Mouse (Mus musculus) embryonic stem cell, embryonic (primary cell): ENCODE measurements around the gene Colgalt2.
"Not testable (repeated sequence)": the region's sequence is repeated elsewhere in the genome, so short reads cannot be mapped to it uniquely, and the experiment has no call there.

ENCODE experiments used
- CTCF ChIA-PET, 4 experiments: fragments of 300-600 bp in 2 of 4; fragments of 350-600 bp in 2 of 4; sonication (Branson Sonifier 250); formaldehyde crosslinking; loops; one replicate each; lab custom pipeline; 2022; ENCODE audit warnings: inconsistent platforms in 2 of 4; lab: Charles Lee
- POLR2A ChIA-PET, 4 experiments: fragments of 300-600 bp in 2 of 4; fragments of 350-600 bp in 2 of 4; sonication (Branson Sonifier 250); formaldehyde crosslinking; loops; one replicate each; lab custom pipeline; 2022; ENCODE audit warnings: antibody characterized with exemption in 4 of 4, inconsistent platforms in 1 of 4; lab: Charles Lee

Gene Colgalt2

GRCm38 (mm10) chr1:152409356-152409755 is 9.7 kb downstream of the Colgalt2 start:
- CTCF ChIA-PET = no interaction called here

GRCm38 (mm10) chr1:152410657-152411056 is 11.0 kb downstream of the Colgalt2 start:
- POLR2A ChIA-PET = interaction anchor here in 1 of 4 experiments (0.6 to 1.6 kb wide), 2 partner anchors 42 to 353 kb away, joined by 3 read pairs; no protein-coding TSS in a partner anchor
- CTCF ChIA-PET = no interaction called here

More at GRCm38 (mm10) chr1:152409356-152409755, 9.7 kb downstream of the Colgalt2 start:
- POLR2A ChIA-PET = no interaction called here

GRCm38 (mm10) chr1:152413116-152413515 is 13.5 kb downstream of the Colgalt2 start:
- CTCF ChIA-PET = interaction anchor here in 1 of 4 experiments (0.8 kb wide), 1 partner anchor 12 kb away, joined by 3 read pairs; no protein-coding TSS in a partner anchor
- POLR2A ChIA-PET = interaction anchor here in 2 of 4 experiments (0.7 to 1.1 kb wide), 3 partner anchors 14 to 342 kb away, joined by 3 read pairs; no protein-coding TSS in a partner anchor

GRCm38 (mm10) chr1:152413961-152414360 is 14.3 kb downstream of the Colgalt2 start:
- POLR2A ChIA-PET = interaction anchor here (0.7 to 1.0 kb wide), 4 partner anchors 13 to 380 kb away, joined by 3 to 4 read pairs (median 3); partner anchors contain the start of gene Colgalt2 (in 1 of the 4)
- CTCF ChIA-PET = interaction anchor here in 2 of 4 experiments (0.6 to 0.9 kb wide), 2 partner anchors 98 to 302 kb away, joined by 3 read pairs; no protein-coding TSS in a partner anchor

GRCm38 (mm10) chr1:152414451-152414850 is 14.8 kb downstream of the Colgalt2 start:
- CTCF ChIA-PET = interaction anchor here in 2 of 4 experiments (0.6 to 0.9 kb wide), 2 partner anchors 97 to 302 kb away, joined by 3 read pairs; no protein-coding TSS in a partner anchor
- POLR2A ChIA-PET = interaction anchor here in 3 of 4 experiments (0.7 to 0.9 kb wide), 3 partner anchors 14 to 379 kb away, joined by 3 to 4 read pairs (median 3); partner anchors contain the start of gene Colgalt2 (in 1 of the 3)

GRCm38 (mm10) chr1:152416306-152416904 is 16.8 kb downstream of the Colgalt2 start:
- POLR2A ChIA-PET = interaction anchor here in 1 of 4 experiments (0.5 kb wide), 1 partner anchor 843 kb away, joined by 3 read pairs; no protein-coding TSS in a partner anchor
- CTCF ChIA-PET = interaction anchor here in 1 of 4 experiments (0.7 kb wide), 1 partner anchor 435 kb away, joined by 3 read pairs; no protein-coding TSS in a partner anchor

GRCm38 (mm10) chr1:152417602-152418001 is 18.0 kb downstream of the Colgalt2 start:
- POLR2A ChIA-PET = interaction anchor here in 1 of 4 experiments (0.5 kb wide), 1 partner anchor 38 kb away, joined by 3 read pairs; no protein-coding TSS in a partner anchor
- CTCF ChIA-PET = no interaction called here

GRCm38 (mm10) chr1:152422295-152422694 is 22.7 kb downstream of the Colgalt2 start:
- ChIA-PET CTCF (interaction anchor here in 1 of 4 experiments (0.9 kb wide), 1 partner anchor 146 kb away, joined by 3 read pairs; no protein-coding TSS in a partner anchor), POLR2A (no interaction called here)

- CTCF ChIA-PET = interaction anchor here in 1 of 4 experiments (0.9 kb wide), 1 partner anchor 147 kb away, joined by 3 read pairs; no protein-coding TSS in a partner anchor
- POLR2A ChIA-PET = no interaction called here
Observed at GRCm38 (mm10) chr1:152423052-152423451, 23.4 kb downstream of the Colgalt2 start.

- ChIA-PET POLR2A (no interaction called here), CTCF (no interaction called here)
Observed at GRCm38 (mm10) chr1:152427912-152428581, 28.4 kb downstream of the Colgalt2 start.

- CTCF ChIA-PET = no interaction called here
- POLR2A ChIA-PET = no interaction called here
Observed at GRCm38 (mm10) chr1:152429805-152430204, 30.2 kb downstream of the Colgalt2 start.

GRCm38 (mm10) chr1:152434166-152434565 is 34.5 kb downstream of the Colgalt2 start:
- ChIA-PET POLR2A (no interaction called here), CTCF (no interaction called here)

- CTCF ChIA-PET, POLR2A ChIA-PET: not testable (repeated sequence)
Observed at GRCm38 (mm10) chr1:152437518-152437917, 37.9 kb downstream of the Colgalt2 start.

GRCm38 (mm10) chr1:152439408-152439807 is 39.8 kb downstream of the Colgalt2 start:
- ChIA-PET POLR2A (no interaction called here), CTCF (no interaction called here)

- ChIA-PET POLR2A (no interaction called here), CTCF (no interaction called here)
Observed at GRCm38 (mm10) chr1:152439874-152440273, 40.2 kb downstream of the Colgalt2 start.

GRCm38 (mm10) chr1:152444630-152445029 is 45.0 kb downstream of the Colgalt2 start:
- ChIA-PET POLR2A (no interaction called here), CTCF (no interaction called here)

- ChIA-PET POLR2A (no interaction called here), CTCF (no interaction called here)
Observed at GRCm38 (mm10) chr1:152445925-152446324, 46.3 kb downstream of the Colgalt2 start.

GRCm38 (mm10) chr1:152454536-152454935 is 54.9 kb downstream of the Colgalt2 start:
- ChIA-PET POLR2A (no interaction called here), CTCF (interaction anchor here in 2 of 4 experiments (0.5 to 0.6 kb wide), 2 partner anchors 268 to 566 kb away, joined by 3 to 4 read pairs; no protein-coding TSS in a partner anchor)
